Mouse (Mus musculus): ENCODE data around the gene Vgll2. TPM values are rescaled to one million over a fixed set of nuclear protein-coding genes. Genes with fewer than 3 reads are reported as not detected.

Gene Vgll2
- not detected in 2 replicates for polyA plus RNA-seq (2011; ENCODE audit: insufficient read depth, insufficient read length, low replicate concordance, missing spikeins)

DNA sequence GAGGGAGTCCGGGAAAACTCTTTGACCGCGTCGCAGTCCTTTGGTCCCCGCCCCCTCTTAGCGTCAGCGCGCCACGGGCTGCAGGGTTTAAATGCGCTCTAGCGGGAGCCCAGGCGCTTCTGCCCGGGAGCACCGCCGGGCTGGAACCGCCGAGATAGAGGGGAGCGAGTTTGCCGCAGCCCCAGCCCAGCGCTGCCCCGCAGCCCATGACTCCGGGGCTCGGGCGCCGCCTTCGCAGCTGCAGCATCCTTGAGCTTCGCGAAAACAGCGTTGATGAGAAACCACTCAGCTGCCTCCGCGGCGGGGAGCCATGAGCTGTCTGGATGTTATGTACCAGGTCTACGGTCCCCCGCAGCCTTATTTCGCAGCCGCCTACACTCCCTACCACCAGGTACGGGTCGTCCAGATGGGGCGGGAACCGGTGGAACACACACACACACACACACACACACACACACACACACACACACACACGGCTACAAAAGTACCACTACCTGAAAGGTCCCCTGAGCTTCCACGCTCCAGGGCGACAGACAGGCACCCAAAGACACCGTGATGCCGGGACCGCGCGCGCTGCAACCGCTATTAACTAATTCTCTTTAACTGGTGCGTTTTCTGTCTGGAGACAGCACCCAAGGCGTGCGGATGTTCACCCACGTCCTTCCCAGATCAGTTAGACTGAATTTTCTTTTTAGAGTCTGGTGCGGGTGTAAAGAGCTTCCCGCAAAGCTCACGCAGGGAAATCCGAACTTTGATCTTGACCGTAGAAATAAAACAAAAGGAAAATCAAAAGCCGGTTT, at the start of gene Vgll2:
Gene Vgll2 (plus strand): TSS at position 90 of the 800 bp plus-strand sequence.
- TF ChIP-seq CTCF (IDR thresholded peaks at IDR 0.05; ENCODE audit: control insufficient read depth, insufficient read depth, low read length) (no peak), POLR2A (IDR thresholded peaks at IDR 0.05; ENCODE audit: borderline replicate concordance, control insufficient read depth, low read depth, low read length) (no peak)
- WGBS = 1% methylated on average over 60 of the region's 60 CpGs
- Histone ChIP-seq H3K4me3 (replicated peaks; ENCODE audit: control insufficient read depth, low read depth, low read length) (no peak within 1 kb of the TSS), H3K27ac (ENCODE audit: control insufficient read depth, insufficient read depth, low read depth, low read length, poor library complexity) (no peak within 1 kb of the TSS), H3K4me1 (ENCODE audit: control insufficient read depth, insufficient read depth, low read length) (no peaks in the 10 kb centered on the region)

- Histone ChIP-seq H3K27ac (ENCODE audit: control insufficient read depth, insufficient read depth, low read depth, low read length, poor library complexity) (no peak overlapping the region), H3K4me3 (replicated peaks; ENCODE audit: control insufficient read depth, low read depth, low read length) (no peak overlapping the region), H3K4me1 (ENCODE audit: control insufficient read depth, insufficient read depth, low read length) (no peaks in the 10 kb centered on the region)
- 58% methylated on average over 4 of the region's 4 CpGs for WGBS
- TF ChIP-seq CTCF (IDR thresholded peaks at IDR 0.05; ENCODE audit: control insufficient read depth, insufficient read depth, low read length) (no peak), POLR2A (IDR thresholded peaks at IDR 0.05; ENCODE audit: borderline replicate concordance, control insufficient read depth, low read depth, low read length) (no peak)
Measured at GRCm38 (mm10) chr10:51975137-51975536, 47.2 kb upstream of the Vgll2 start.

GRCm38 (mm10) chr10:51975587-51975986, 46.7 kb upstream of the Vgll2 start:
- Histone ChIP-seq H3K4me3 (replicated peaks; ENCODE audit: control insufficient read depth, low read depth, low read length) (no peak overlapping the region), H3K4me1 (ENCODE audit: control insufficient read depth, insufficient read depth, low read length) (no peaks in the 10 kb centered on the region), H3K27ac (ENCODE audit: control insufficient read depth, insufficient read depth, low read depth, low read length, poor library complexity) (no peak overlapping the region)
- WGBS = 77% methylated on average over 3 of the region's 3 CpGs
- no peak for TF ChIP-seq CTCF (IDR thresholded peaks at IDR 0.05; ENCODE audit: control insufficient read depth, insufficient read depth, low read length)
- no peak for TF ChIP-seq POLR2A (IDR thresholded peaks at IDR 0.05; ENCODE audit: borderline replicate concordance, control insufficient read depth, low read depth, low read length)

DNA sequence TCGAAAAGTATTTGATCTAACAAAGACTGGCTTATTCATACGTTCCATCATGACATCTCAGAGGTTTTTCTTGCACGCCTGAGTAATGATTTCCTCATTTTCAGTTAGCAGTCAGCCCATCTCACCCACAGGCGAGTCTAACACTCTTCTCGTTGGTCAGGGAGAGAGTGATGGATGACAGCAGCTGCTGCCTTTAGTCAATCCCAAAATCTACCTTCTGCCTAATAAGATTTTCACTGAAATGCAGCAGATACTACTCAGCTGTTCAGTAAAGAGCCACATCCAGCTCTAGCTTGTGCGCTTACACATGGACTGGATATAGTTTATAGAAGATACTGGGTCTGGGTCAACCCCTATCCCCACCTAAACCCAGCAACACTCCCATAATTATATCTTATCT, 40.7 kb upstream of the Vgll2 start:
- WGBS = 59% methylated on average over 6 of the region's 6 CpGs
- TF ChIP-seq POLR2A (IDR thresholded peaks at IDR 0.05; ENCODE audit: borderline replicate concordance, control insufficient read depth, low read depth, low read length) (no peak), CTCF (IDR thresholded peaks at IDR 0.05; ENCODE audit: control insufficient read depth, insufficient read depth, low read length) (no peak)
- no peaks in the 10 kb centered on the region for H3K4me1 ChIP-seq (ENCODE audit: control insufficient read depth, insufficient read depth, low read length)
- no peak overlapping the region for H3K4me3 ChIP-seq (replicated peaks; ENCODE audit: control insufficient read depth, low read depth, low read length)
- H3K27ac ChIP-seq (ENCODE audit: control insufficient read depth, insufficient read depth, low read depth, low read length, poor library complexity) = no peak overlapping the region

DNA sequence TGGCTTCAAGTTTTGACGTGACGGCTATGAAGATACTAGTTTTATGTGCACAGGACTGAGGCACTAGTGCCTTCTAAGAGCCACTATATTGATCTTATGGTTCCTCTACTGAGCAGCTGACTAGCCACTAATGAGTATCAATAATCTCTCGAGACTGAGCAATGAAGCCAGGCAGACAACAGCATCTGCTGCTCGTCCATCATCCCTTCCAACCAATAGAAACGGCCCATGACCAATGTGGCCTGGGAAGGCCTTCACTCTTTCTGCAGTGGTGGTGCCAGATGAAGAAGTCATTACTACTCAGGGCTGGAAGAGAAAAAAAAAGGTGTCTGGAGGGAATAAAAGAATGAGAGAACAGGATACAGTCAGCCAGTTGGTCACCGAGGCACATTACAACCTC, 39.9 kb upstream of the Vgll2 start:
- 78% methylated on average over 6 of the region's 6 CpGs for WGBS
- Histone ChIP-seq H3K4me1 (ENCODE audit: control insufficient read depth, insufficient read depth, low read length) (no peaks in the 10 kb centered on the region), H3K4me3 (replicated peaks; ENCODE audit: control insufficient read depth, low read depth, low read length) (no peak overlapping the region), H3K27ac (ENCODE audit: control insufficient read depth, insufficient read depth, low read depth, low read length, poor library complexity) (no peak overlapping the region)
- no peak for TF ChIP-seq POLR2A (IDR thresholded peaks at IDR 0.05; ENCODE audit: borderline replicate concordance, control insufficient read depth, low read depth, low read length)
- TF ChIP-seq CTCF (IDR thresholded peaks at IDR 0.05; ENCODE audit: control insufficient read depth, insufficient read depth, low read length) = no peak

- 48% methylated on average over 1 of the region's 1 CpGs for WGBS
- H3K4me1 ChIP-seq (ENCODE audit: control insufficient read depth, insufficient read depth, low read length) = no peaks in the 10 kb centered on the region
Measured at GRCm38 (mm10) chr10:52018471-52018870, 3.8 kb upstream of the Vgll2 start.

DNA sequence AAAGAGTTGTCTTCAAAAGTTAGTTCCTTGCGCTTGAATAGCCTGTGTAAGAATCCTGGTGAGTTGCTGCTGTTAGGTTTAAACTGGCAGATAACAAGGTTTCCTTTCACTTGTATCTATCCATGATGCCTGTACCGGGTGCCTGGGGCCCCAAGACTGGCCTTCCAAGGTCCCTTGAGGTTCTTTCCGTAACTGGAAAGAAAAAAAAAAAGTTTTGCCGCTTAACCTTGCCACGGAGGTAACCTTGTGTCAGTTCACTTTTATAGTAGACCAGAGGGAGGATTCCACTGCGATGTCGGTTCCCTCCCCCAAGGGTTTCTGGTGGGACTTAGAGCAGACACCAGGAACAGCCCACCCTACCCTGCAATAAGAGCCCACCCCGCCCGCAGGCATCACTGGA, 1.1 kb upstream of the Vgll2 start:
- no peak overlapping the region for H3K27ac ChIP-seq (ENCODE audit: control insufficient read depth, insufficient read depth, low read depth, low read length, poor library complexity)
- WGBS = 4% methylated on average over 9 of the region's 9 CpGs
- no peak overlapping the region for H3K4me3 ChIP-seq (replicated peaks; ENCODE audit: control insufficient read depth, low read depth, low read length)
- H3K4me1 ChIP-seq (ENCODE audit: control insufficient read depth, insufficient read depth, low read length) = no peaks in the 10 kb centered on the region
- no peak for TF ChIP-seq CTCF (IDR thresholded peaks at IDR 0.05; ENCODE audit: control insufficient read depth, insufficient read depth, low read length)
- no peak for TF ChIP-seq POLR2A (IDR thresholded peaks at IDR 0.05; ENCODE audit: borderline replicate concordance, control insufficient read depth, low read depth, low read length)

More at GRCm38 (mm10) chr10:52018471-52018870, 3.8 kb upstream of the Vgll2 start:
- no peak for TF ChIP-seq POLR2A (IDR thresholded peaks at IDR 0.05; ENCODE audit: borderline replicate concordance, control insufficient read depth, low read depth, low read length)
- TF ChIP-seq CTCF (IDR thresholded peaks at IDR 0.05; ENCODE audit: control insufficient read depth, insufficient read depth, low read length) = no peak
- H3K4me3 ChIP-seq (replicated peaks; ENCODE audit: control insufficient read depth, low read depth, low read length) = no peak overlapping the region
- no peak overlapping the region for H3K27ac ChIP-seq (ENCODE audit: control insufficient read depth, insufficient read depth, low read depth, low read length, poor library complexity)

DNA sequence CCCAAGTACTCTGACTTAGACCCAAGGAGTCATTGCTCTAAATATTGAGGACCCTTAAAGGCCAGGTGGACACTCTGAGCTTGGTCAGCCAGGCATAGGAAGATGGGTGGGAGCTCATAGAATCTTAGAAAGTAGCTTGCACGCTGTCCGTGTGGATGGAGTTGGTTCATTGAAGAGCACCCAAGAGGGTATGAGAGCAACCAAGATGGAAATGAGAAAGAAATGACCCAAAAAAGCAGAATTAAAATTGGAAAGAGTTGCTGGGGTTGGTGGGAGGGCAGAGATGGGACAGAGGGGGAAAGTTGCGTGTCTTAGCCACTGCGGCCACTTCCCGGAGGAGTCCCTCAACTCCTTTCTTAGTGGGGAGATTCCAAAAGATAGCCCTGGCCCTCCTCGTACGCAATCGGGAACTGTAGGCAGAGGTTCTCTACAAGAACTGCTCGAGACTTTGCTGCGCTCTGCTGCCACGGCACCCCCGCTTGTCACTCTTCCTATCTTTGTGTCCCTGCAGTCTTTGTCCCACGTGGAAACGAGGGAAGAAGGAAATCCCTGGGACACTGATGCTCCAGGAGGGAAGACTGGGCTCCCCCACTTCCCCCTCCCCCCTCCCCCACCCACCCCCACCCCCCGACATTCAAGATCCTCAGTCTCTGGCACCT, 437 bp upstream of the Vgll2 start:
- H3K27ac ChIP-seq (ENCODE audit: control insufficient read depth, insufficient read depth, low read depth, low read length, poor library complexity) = no peak overlapping the region
- TF ChIP-seq POLR2A (IDR thresholded peaks at IDR 0.05; ENCODE audit: borderline replicate concordance, control insufficient read depth, low read depth, low read length) (no peak), CTCF (IDR thresholded peaks at IDR 0.05; ENCODE audit: control insufficient read depth, insufficient read depth, low read length) (no peak)
- no peak overlapping the region for H3K4me3 ChIP-seq (replicated peaks; ENCODE audit: control insufficient read depth, low read depth, low read length)
- 3% methylated on average over 14 of the region's 15 CpGs for WGBS
- no peaks in the 10 kb centered on the region for H3K4me1 ChIP-seq (ENCODE audit: control insufficient read depth, insufficient read depth, low read length)

Measured in bone marrow, adult 2 months (tissue).